Mouse (Mus musculus) midbrain, embryonic 13.5 days (tissue): ENCODE results near the gene Polr2a. TPM values are rescaled to one million over a fixed set of nuclear protein-coding genes. Genes with fewer than 3 reads are reported as not detected.

Source experiments
- ATAC-seq: fragments of 200-750 bp; cut with Nextera tagmentation; 2 replicates; pipeline ENCODE4 v1.8.0; 2017; ENCODE audit warnings: mild to moderate bottlenecking, moderate TSS enrichment, moderate library complexity
- H3K27ac ChIP-seq: fragments of 300-500 bp; sonication (generic); 2 replicates; pipeline ENCODE4 v1.5.1; 2015; ENCODE audit warnings: inconsistent platforms, mild to moderate bottlenecking, moderate library complexity
- H3K27me3 ChIP-seq: fragments of 300-500 bp; sonication (generic); 2 replicates; pipeline ENCODE4 v1.6.1; 2015; ENCODE audit warnings: mild to moderate bottlenecking, inconsistent platforms
- H3K36me3 ChIP-seq: fragments of 300-500 bp; sonication (generic); 2 replicates; pipeline ENCODE4 v1.6.1; 2015; ENCODE audit warnings: mild to moderate bottlenecking, inconsistent platforms
- H3K4me1 ChIP-seq: fragments of 300-500 bp; sonication (generic); replicated peaks from 2 replicates; pipeline ENCODE4 v1.6.1; 2015; ENCODE audit warnings: inconsistent platforms
- H3K4me2 ChIP-seq: fragments of 300-500 bp; sonication (generic); replicated peaks from 2 replicates; pipeline ENCODE4 v1.6.1; 2015; ENCODE audit warnings: moderate library complexity, mild to moderate bottlenecking, inconsistent platforms
- H3K4me3 ChIP-seq: fragments of 300-500 bp; sonication (generic); replicated peaks from 2 replicates; pipeline ENCODE4 v1.5.1; 2015; ENCODE audit warnings: mild to moderate bottlenecking, inconsistent platforms
- H3K9ac ChIP-seq: fragments of 300-500 bp; sonication (generic); replicated peaks from 2 replicates; pipeline ENCODE4 v1.6.1; 2015; ENCODE audit warnings: mild to moderate bottlenecking, inconsistent platforms
- H3K9me3 ChIP-seq: fragments of 300-500 bp; sonication (generic); 2 replicates; pipeline ENCODE4 v1.6.1; 2016; ENCODE audit warnings: mild to moderate bottlenecking, inconsistent platforms
- WGBS: fragments of 180-500 bp; shearing (Covaris S2); methylation state at CpG from one replicate; pipeline ENCODE4 v1.1.7; 2015; 5-methylcytosine and 5-hydroxymethylcytosine counted together
- polyA plus RNA-seq: library from polyadenylated mRNA; unstranded; fragments of >200 nt; fragmentation: Nextera tagmentation; extraction: Ambion mirVana; gene quantifications from 2 replicates; pipeline ENCODE4 v1.2.1, GENCODE M21; 2015

Polr2a gene
- polyA plus RNA-seq, result 22.7 and 24.9 TPM in 2 replicates

DNA sequence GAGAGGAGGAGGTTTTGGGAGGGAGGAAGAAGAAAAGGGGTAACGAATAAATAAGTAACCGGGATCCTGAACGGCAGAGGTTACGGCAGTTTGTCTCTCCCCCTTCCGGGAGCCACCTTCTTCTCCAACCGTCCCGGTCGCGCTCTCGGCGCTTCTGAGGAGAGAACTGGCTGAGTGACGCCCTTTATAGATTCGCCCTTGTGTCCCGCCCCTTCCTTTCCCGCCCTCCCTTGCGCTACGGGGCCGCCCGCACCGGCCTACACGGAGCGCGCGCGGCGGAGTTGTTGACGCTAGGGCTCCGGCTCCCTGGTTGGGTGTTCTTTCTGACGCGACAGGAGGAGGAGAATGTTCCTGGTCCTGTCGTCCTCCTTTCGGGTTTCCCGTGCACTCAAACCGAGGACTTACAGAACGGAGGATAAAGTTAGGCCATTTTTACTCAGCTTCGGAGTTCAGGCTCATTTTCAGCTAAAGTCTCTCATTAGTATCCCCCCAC lies at the start of gene Polr2a:
Gene Polr2a, minus strand, starts transcription at position 160 of the 493 bp plus-strand sequence.
- H3K9me3 ChIP-seq, result no peaks in the 10 kb centered on the region
- H3K27me3 ChIP-seq, result no peaks in the 10 kb centered on the region
- peak within 1 kb of the TSS; percentile 84 for H3K4me2 ChIP-seq
- peak within 1 kb of the TSS; percentile 97 for H3K27ac ChIP-seq
- WGBS, result under 1% methylated on average over 36 of the region's 36 CpGs
- H3K36me3 ChIP-seq, result no peaks in the 10 kb centered on the region
- peaks cover 61% of the 10 kb centered on the region for H3K4me1 ChIP-seq
- H3K4me3 ChIP-seq, result peak within 1 kb of the TSS; percentile 64
- ATAC-seq, result peak; percentile 94
- peak within 1 kb of the TSS; percentile 82 for H3K9ac ChIP-seq

DNA sequence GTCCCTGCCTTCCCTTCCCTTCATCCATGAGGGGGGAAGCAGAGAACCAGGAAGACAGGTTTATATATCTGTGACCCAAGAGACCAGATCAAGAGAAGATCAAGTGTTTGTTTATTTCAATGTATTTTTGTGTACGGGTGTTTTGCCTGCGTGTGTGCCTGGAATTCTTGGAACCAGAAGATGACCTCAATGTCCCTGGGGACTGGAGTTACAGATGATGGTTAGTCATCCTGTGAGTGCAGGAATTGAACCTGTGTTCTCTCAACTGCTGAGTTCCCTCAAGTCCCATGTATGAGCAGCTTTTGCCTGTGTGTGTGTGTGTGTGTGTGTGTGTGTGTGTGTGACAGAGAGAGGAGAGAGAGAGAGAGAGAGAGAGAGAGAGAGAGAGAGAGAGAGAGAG lies 49.2 kb upstream of the Polr2a start:
- H3K4me3 ChIP-seq, result no peak overlapping the region
- no peaks in the 10 kb centered on the region for H3K9me3 ChIP-seq
- ATAC-seq, result no peak
- H3K27ac ChIP-seq, result no peak overlapping the region
- H3K9ac ChIP-seq, result no peak overlapping the region
- no peak overlapping the region for H3K4me2 ChIP-seq
- 85% methylated on average over 2 of the region's 2 CpGs for WGBS
- peaks cover 32% of the 10 kb centered on the region for H3K27me3 ChIP-seq
- H3K4me1 ChIP-seq, result peaks cover 31% of the 10 kb centered on the region
- H3K36me3 ChIP-seq, result no peaks in the 10 kb centered on the region

DNA sequence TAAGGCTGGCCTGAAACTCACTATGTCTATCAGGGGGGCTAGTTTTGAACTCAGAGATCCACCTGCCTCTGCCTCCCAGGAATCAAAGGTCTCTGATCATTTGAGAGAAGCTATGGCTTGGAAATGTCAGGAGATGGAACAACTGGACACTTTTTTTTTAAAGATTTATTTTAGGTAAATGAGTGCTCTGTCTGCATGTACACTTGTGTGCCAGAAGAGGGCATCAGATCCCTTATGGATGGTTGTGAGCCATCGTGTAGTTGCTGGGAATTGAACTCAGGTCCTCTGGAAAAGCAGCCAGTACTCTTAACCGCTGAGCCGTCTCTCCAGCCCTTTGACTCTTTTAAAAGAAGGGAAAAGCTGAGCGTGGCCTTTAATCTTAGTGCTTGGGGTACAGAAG lies 47.9 kb upstream of the Polr2a start:
- H3K36me3 ChIP-seq, result no peaks in the 10 kb centered on the region
- ATAC-seq, result no peak
- no peak overlapping the region for H3K27ac ChIP-seq
- H3K4me1 ChIP-seq, result peaks cover 44% of the 10 kb centered on the region
- H3K4me3 ChIP-seq, result no peak overlapping the region
- H3K27me3 ChIP-seq, result peaks cover 42% of the 10 kb centered on the region
- H3K4me2 ChIP-seq, result no peak overlapping the region
- H3K9ac ChIP-seq, result no peak overlapping the region
- WGBS, result 80% methylated on average over 4 of the region's 4 CpGs
- H3K9me3 ChIP-seq, result no peaks in the 10 kb centered on the region

DNA sequence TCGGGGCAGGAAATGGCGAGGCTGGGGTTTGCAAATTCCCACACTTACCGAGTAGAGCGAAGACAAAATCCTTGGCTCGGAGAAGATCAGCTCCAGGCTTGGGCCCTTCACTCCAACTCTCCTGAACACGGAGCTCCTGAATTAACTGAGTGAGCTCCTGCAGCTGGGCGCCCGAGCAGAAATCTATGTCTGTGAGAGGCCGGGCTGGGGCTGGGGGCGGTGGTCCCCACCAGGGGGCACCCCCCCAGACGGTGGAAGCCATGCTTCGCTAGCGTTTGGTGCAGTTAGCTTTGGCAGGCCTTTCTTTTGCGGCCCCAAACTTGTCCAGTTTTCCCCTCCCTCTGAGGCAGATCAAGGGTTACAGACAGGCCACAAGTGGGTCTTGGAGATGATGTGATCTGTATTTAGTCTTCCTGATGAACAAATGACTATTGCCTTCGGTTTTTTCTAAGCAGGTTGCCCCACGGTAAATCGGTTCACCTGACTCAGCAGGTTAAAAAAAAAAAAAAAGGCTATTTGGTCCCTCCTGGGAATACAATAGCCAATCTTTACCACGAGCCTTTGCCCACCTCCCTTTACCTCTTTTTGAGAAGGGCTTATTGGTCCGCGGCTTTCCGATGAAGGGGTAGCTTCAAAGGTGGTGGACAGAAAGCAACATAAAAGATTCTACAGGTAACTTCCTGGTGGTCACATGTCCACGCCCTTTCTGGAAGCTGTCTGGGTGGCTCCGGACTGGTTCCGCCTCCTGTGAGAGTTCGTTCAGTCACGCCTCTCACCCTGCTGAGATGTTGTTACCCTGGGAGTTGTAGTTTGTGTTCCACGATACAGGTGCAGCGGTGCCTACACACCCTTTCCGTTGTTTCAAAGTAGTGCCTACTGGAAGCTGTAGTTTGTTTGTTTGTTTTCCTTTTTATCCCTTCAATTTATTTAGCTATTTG lies 46.8 kb upstream of the Polr2a start, which contains the start of gene Tmem102:
Gene Tmem102, minus strand, starts transcription at position 653 of the 938 bp plus-strand sequence.
- H3K9me3 ChIP-seq, result no peaks in the 10 kb centered on the region
- ATAC-seq, result no peak
- peak within 1 kb of the TSS; percentile 19; the same call in 1 of the 2 replicates for H3K9ac ChIP-seq
- no peak within 1 kb of the TSS for H3K27ac ChIP-seq
- H3K4me2 ChIP-seq, result peak within 1 kb of the TSS; percentile 97
- 6% methylated on average over 29 of the region's 29 CpGs for WGBS
- H3K27me3 ChIP-seq, result peaks cover 44% of the 10 kb centered on the region
- peaks cover 49% of the 10 kb centered on the region for H3K4me1 ChIP-seq
- H3K36me3 ChIP-seq, result no peaks in the 10 kb centered on the region
- peak within 1 kb of the TSS; percentile 59; the same call in 1 of the 2 replicates for H3K4me3 ChIP-seq

DNA sequence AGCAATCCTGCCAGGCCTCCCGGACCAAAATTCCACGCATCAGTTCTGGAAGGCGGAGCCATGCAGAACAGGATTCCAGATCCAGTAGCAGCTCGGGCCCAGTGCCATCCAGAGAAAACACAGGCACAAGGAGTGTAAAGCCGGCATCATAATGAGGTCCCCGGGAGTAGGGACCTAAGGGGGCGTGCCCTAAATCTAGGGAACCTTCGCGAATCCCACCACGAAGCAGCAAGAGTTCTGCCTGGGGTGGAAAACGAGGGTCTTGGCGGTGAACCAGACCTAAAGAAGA lies 46.2 kb upstream of the Polr2a start:
- H3K9ac ChIP-seq, result peak overlapping the region; percentile 19; the same call in 1 of the 2 replicates
- no peak for ATAC-seq

DNA sequence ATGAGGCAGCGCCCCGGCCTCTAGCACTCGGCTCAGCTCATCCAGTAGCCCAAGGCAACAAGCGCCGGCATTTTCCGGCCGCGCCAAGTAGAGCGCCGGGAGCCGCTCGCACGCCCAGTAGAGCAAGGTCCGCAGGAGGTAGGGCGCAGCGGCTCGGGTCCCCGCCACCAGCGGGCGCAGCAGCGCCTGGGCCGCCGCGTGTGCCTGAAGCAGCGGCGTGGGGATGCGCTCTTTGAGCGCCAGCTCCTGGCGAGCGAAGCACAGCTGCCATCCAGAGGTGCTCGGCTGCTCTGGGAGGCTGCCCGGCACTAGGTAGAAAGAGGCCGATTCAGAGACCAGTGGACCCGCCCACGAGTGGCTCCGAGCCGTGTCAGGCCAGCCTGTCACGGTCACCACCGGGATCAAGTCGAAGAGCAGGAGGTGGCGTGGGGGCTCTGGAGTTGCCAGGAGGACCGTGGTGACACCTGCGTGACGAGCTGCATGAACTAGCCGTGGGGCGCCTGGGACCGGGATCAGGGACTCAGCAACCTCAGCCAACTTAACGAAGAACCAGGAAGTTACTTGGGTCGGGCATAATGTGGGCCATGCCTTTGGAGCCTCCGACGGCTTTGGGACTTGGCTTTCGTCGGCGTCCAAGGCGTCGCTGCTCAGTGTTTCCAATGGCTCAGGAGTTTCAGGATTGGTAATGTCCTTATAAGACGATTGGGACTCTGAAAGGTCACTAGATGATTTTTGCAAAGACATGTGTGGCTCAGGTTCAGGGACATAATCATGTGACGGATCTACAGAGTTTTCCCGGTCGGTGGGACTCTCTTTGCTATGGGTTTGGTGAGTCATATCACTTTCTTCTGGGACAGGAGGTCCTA lies 45.6 kb upstream of the Polr2a start:
- Histone ChIP-seq H3K36me3 (no peaks in the 10 kb centered on the region), H3K27me3 (peaks cover 44% of the 10 kb centered on the region), H3K9me3 (no peaks in the 10 kb centered on the region), H3K27ac (peak overlapping the region; percentile 64), H3K4me3 (peak overlapping the region; percentile 59), H3K4me2 (peak overlapping the region; percentile 97), H3K9ac (peak overlapping the region; percentile 81), H3K4me1 (peaks cover 61% of the 10 kb centered on the region)
- peak; percentile 40 for ATAC-seq
- WGBS, result 1% methylated on average over 60 of the region's 60 CpGs

More for the DNA sequence above, 46.2 kb upstream of the Polr2a start:
- Histone ChIP-seq H3K4me1 (peaks cover 56% of the 10 kb centered on the region), H3K4me2 (peak overlapping the region; percentile 97), H3K27ac (no peak overlapping the region), H3K9me3 (no peaks in the 10 kb centered on the region), H3K4me3 (peak overlapping the region; percentile 59; the same call in 1 of the 2 replicates), H3K27me3 (peaks cover 44% of the 10 kb centered on the region), H3K36me3 (no peaks in the 10 kb centered on the region)
- 6% methylated on average over 12 of the region's 12 CpGs for WGBS

DNA sequence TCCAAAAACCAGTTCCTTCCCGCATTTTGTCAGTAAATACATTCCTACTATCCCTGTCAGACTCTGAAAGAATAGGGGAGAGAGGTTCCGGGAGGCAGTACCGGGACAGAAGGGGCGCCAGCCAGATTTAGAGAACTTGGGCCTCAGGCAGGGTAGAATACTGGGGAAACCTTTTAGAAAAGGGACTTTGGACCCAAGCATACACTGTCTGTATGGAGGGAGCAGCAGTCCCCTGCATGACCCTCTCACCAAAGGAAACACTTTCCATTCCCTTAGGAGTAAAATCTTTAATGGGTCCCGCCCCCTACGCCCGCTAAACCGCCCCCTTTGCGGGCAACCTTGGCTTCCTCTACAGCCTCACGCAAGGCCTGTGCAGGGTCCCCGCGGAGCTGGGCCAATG lies 44.9 kb upstream of the Polr2a start:
- H3K4me1 ChIP-seq, result peaks cover 68% of the 10 kb centered on the region
- no peak for ATAC-seq
- H3K36me3 ChIP-seq, result no peaks in the 10 kb centered on the region
- peak overlapping the region; percentile 59 for H3K4me3 ChIP-seq
- H3K27me3 ChIP-seq, result peaks cover 45% of the 10 kb centered on the region
- peak overlapping the region; percentile 81 for H3K9ac ChIP-seq
- peak overlapping the region; percentile 97 for H3K4me2 ChIP-seq
- 1% methylated on average over 12 of the region's 12 CpGs for WGBS
- no peaks in the 10 kb centered on the region for H3K9me3 ChIP-seq
- H3K27ac ChIP-seq, result peak overlapping the region; percentile 64

DNA sequence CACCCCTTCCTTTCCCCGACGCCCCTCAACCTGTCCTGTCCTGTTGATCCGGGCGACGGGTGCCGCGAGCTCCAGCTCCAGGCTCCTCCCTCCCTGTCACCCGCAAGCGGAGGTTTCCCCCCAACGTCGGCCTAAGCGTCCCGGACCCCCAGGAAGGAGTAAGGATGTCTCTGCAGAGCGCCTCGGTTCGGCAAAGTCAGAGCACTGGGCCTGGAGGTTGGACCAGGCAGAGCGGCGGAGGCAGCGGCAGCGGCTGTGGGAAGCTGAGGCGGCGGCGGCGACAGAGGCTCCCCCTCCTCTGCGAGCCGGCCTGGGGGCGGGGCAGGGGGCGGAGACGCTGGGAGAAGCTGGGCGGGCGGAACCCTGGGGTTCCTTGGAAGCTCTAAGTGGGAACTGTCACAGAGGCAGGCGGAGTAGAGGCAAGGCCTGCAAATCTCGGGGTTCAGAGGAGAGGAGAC lies 44.2 kb upstream of the Polr2a start:
- Histone ChIP-seq H3K4me2 (peak overlapping the region; percentile 97), H3K9ac (peak overlapping the region; percentile 81), H3K27me3 (peaks cover 52% of the 10 kb centered on the region), H3K27ac (peak overlapping the region; percentile 64), H3K9me3 (no peaks in the 10 kb centered on the region), H3K4me3 (peak overlapping the region; percentile 59), H3K4me1 (peaks cover 68% of the 10 kb centered on the region), H3K36me3 (no peaks in the 10 kb centered on the region)
- WGBS, result 1% methylated on average over 33 of the region's 33 CpGs
- ATAC-seq, result peak; percentile 7; the same call in 1 of the 2 replicates

DNA sequence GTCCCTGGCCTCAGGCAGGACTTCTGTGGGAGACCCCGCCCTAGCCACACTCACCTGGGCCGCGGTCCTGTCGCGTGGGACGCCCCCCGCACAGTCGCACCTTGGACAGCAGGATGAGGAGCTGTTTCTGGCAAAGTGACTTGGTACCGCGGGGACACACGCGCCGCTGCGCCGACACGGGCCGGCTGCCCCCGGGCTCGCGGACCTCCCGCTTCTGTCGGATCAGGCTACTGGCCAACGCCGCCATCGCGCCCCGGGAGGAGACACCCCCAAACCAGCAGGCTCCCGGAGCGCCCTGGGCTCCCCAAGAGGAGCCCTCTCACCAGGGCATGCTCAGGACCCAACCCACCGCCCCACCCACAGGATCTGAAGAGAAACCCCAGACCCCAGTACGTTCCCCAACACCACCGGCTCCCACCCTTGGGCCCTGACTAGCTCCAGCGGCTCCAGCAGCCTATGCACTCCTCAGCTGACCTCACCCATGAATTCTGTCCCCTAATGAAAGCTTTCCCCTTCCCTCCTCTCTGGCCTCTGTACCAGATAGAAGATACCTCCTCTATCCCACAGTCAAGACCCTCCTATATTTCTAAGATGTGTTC lies 43.0 kb upstream of the Polr2a start, which contains the start of gene Fgf11:
Gene Fgf11, minus strand, starts transcription at position 479 of the 599 bp plus-strand sequence.
- ATAC-seq, result no peak
- Histone ChIP-seq H3K4me3 (peak within 1 kb of the TSS; percentile 59), H3K9me3 (no peaks in the 10 kb centered on the region), H3K9ac (peak within 1 kb of the TSS; percentile 81), H3K36me3 (no peaks in the 10 kb centered on the region), H3K4me1 (peaks cover 68% of the 10 kb centered on the region), H3K27me3 (peaks cover 58% of the 10 kb centered on the region), H3K27ac (peak within 1 kb of the TSS; percentile 96), H3K4me2 (peak within 1 kb of the TSS; percentile 97)
- under 1% methylated on average over 33 of the region's 33 CpGs for WGBS

DNA sequence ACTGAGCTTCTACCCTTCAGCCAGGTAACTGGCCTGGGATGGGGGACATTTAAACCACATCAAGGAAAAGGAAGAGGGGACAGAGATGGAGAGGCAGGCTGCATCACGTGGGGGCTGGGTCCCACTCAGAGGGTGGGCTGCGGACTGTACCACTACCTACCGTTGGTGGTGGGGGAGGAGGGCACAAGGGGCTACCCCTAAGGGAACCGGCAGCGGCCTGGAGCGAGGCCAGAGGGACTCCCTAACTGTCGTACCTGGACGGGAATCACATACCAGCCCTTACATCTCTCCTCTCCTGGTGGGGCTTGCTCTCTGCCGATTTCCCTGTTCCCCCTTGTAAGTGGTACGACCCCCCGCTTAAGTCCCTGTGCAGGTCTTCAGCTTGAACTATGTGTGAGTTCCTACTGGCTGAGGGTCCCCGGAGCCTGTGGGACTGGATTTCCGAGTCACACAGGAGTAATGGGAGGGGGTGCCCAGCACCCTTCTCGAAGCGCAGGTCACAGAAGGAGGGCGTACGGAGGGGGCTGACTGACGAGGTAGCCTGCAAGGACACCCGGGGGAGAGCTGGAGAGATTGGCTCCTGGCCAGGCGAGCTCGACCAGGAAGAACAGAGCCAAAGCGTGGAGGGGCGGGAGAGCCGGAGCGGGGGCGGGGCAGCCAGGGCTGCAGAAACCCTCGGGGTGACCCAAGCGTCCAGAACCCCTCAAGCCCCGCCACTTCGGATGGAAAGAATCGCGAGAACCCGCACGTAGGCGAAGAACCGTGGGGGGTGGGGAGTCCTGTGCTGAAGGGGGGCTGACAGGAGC lies 42.2 kb upstream of the Polr2a start:
- ATAC-seq, result peak; percentile 79
- Histone ChIP-seq H3K4me1 (peaks cover 71% of the 10 kb centered on the region), H3K4me2 (peak overlapping the region; percentile 97), H3K27me3 (peaks cover 55% of the 10 kb centered on the region), H3K36me3 (no peaks in the 10 kb centered on the region), H3K27ac (peak overlapping the region; percentile 96), H3K9ac (peak overlapping the region; percentile 81), H3K9me3 (no peaks in the 10 kb centered on the region), H3K4me3 (peak overlapping the region; percentile 59)
- WGBS, result 0% methylated on average over 36 of the region's 36 CpGs

DNA sequence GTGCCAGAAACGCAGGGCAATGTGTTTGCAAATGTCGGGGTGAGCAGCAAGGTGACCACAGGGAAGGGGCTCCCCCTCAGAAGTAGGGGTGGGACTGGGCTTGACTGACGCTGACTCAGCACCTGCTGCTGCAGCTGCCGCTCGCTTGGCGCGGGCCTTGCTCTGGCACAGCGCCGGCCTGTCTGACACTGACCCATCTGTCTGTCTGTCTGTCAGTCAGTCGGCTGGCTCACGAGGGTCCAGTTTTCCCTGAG lies 41.6 kb upstream of the Polr2a start:
- peak overlapping the region; percentile 96 for H3K27ac ChIP-seq
- H3K4me2 ChIP-seq, result peak overlapping the region; percentile 97
- no peaks in the 10 kb centered on the region for H3K36me3 ChIP-seq
- H3K27me3 ChIP-seq, result peaks cover 50% of the 10 kb centered on the region
- no peaks in the 10 kb centered on the region for H3K9me3 ChIP-seq
- 0% methylated on average over 11 of the region's 11 CpGs for WGBS
- peak overlapping the region; percentile 59 for H3K4me3 ChIP-seq
- peak; percentile 49 for ATAC-seq
- peak overlapping the region; percentile 81 for H3K9ac ChIP-seq
- H3K4me1 ChIP-seq, result peaks cover 69% of the 10 kb centered on the region
